Mouse (Mus musculus): ENCODE measurements at regions not wholly inside any gene's neighbourhood (a gene's known extent, or its start where the extent isn't known, plus 50 kb on each side); places are given as distances from the start of the nearest gene placed in this dataset.

DNA sequence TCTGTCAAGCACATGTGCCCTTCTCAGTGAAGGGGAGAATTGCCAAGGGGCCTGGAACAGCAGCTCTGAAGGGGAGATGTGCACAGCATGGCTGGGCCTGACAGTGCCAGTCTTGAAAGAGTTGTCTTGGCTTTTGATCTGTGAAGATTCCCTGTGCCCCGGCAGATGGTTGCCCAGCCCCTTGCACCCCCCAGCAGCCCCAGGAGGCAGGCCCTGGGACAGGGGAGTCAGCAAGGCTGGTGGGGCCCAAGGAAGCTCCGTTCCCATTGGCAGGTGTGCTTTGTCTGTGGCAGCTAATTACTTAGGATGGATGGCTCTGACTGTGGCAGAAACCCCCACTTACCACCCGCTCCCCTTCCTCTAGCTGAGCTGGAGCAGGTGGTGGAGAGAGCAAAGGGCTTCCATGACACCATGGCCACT is 58.6 kb downstream of the Tspan17 start:
- no peak for DNase-seq (ENCODE audit: low spot score)

DNA sequence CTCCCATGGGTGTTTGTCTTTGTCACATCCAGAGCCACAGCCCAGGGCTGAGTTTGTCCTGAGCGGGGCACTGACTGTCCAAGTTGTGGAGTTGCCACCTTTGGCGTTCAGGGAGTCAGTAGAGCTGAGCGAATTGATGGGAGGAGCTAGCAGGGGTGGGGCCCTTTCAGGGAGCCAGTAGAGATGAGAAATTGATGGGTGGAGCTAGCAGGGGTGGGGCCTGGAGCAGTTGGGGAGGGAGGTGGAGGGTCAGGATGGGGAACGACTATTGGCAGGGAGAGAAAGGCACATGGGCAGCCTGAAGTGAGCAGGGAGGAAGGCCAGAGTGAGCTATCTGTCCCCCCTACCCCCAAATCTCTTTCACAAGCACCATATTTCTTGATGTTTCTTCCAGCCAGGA is 62.0 kb downstream of the Tspan17 start:
- DNase-seq (ENCODE audit: low spot score), result no peak

DNA sequence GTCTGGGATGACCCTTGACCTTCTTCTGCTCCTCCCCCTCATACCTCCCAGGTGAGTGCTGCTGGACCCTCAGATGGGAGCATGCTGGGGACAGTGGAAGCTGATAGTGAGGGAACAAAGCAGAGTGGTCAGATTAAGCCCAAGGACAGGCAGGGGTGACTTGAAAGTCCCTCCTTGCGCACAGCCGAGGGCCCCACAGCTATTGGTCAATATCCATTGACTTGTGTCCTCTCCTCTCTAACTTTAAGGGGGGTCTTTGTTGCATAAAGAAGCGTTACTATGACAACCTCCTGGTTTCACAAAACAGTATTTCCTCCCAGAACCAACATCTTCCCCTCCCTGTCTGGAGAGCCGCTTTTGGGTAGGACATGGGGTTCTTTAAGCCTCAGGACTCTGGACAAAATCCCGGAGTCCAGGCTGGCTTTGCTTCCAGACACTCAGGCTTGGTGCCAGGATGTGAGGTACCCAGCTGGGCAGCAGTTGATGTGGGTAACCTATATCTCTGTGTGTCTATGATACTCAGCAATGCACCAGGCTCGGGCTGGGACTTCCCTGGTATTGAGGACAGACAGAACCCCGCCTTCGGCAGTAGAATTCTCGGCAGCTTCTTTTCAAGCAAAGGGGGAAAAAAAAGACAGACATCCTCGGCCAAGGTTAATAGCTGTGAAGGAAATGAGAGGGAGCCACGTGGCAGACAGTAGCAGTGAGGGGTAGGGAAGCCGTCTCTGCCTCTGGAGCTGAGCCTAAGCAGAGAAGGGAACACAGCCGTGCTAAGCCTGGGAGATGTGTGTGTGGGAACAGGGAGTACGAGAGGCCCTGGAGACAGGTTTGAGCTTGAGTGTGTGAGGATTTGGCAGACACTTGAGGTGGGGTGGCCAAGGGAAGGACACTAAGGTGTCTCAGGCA is 66.4 kb downstream of the Tspan17 start:
- DNase-seq (ENCODE audit: low spot score), result no peak

DNA sequence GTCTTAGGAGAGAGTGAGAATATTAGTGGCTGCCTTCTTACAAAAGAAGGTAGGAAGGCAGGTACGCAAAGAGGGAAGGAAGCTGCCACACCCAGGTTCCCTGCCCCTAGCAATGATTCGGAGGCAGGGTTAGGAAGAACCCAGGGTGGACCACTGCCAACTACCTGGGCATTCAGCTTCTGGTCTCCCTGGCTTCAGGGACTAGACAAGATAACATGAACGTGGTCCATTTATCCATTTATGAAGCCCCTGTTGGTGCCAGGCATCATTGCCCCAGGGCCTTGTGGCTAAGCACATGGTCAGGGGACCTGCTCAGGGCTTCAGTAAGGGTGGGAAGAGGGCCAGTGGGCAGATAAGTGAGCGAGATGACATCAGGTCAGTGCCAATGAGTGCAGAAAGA is 73.8 kb downstream of the Tspan17 start:
- DNase-seq (ENCODE audit: low spot score), result no peak

DNA sequence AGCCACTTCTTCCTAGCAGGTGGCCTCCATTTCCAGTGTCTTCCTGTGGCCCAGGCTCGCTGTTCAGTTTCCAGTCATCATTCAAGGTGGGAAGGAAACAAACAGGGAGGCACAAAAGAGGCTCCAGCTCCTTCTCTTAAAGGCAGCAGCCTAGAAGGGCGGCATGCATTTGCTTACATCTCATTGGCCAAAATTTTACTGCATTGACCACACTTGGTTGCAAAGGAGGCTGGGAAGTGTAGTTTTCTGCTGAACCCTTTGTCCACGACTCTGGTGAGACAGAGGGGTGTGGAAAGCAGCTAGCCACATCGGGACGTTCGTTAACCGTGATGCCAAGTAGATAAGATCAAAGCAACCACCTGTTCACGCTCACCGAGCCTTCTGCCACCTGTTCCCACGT is 74.9 kb downstream of the Tspan17 start:
- DNase-seq (ENCODE audit: low spot score), result peak; percentile 66

DNA sequence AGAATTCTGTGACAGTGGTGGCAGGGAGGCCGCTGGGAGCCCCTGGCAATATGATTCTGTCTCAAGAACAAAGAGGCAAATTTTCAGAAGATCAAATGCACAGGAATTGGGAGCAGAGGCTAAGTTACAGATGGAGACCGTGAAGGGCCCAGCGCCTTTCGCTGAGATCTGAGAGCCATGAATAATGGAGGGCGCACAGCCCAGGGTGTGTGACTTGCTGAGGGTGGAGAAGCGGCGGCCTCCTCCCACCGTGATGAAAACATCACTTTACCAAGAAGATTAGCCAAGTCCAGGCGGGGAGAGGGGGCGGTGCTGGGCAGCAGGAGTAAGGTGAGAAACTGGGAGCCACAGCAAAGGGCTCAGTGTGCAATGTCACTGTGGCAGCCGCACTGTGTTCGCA is 77.2 kb upstream of the Unc5a start:
- no peak for DNase-seq (ENCODE audit: low spot score)

DNA sequence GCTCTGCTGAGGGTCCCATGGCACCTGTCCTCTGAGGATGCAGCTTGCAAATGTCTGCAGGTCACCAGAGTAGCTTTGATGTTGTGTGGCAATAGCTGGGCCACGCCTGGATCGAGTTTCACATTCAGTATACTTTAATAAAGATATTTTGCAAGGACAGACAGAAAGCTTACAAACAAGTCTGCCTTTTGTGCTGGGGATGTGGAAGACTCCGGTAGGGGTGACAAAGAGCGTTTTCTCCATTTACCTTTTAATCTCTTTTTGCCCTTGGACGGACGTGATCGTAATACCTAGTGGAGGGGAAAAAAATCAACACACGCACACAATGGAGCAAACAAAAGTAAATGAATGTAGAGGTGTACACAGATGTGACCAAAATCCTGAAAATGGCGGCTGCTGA is 75.3 kb upstream of the Unc5a start:
- no peak for DNase-seq (ENCODE audit: low spot score)

DNA sequence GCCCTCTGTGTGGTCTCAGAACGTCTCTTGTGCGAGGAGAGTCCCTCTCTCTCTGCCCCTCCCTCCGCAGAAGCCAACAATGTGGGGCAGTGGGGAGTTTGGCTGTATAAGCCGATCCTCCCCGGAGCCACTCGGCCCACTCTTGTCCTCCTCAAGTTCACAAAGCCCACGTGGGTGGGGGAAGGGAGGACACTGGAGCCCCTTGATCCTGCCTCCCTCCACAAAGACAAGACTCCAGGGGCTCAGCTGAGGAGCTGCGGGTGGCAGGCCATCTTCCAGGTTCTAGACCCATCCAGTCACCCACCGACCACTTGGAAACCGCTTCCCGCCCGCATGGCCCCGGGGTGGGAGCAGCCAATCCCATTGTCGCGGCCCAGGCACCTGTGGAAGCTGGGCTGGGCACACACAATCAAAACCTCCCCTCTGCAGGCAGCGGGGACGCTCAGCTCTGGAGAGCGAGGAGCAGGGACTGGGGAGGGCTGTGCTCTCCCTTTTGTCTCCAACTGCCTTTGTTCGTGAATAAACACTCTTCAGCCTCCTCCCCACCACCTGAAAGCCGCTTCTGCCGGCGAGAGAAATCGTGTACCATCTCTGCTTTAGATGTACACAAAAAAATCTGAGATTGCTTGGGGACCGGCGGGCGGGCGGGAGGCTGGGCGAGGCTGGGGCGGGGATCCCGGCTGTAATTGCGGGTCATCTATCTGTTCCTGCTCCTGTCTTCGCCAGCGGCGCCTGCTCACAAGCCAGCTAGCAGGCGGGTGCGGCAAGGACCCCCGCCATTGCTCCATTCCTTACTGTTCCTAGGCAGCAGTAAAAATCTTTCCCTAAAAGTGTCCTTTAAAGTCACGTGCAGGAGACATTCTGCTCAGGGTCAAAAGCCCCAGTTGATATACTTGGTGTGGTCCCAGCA is 74.7 kb upstream of the Unc5a start:
- peak; percentile 44 for DNase-seq (ENCODE audit: low spot score)

DNA sequence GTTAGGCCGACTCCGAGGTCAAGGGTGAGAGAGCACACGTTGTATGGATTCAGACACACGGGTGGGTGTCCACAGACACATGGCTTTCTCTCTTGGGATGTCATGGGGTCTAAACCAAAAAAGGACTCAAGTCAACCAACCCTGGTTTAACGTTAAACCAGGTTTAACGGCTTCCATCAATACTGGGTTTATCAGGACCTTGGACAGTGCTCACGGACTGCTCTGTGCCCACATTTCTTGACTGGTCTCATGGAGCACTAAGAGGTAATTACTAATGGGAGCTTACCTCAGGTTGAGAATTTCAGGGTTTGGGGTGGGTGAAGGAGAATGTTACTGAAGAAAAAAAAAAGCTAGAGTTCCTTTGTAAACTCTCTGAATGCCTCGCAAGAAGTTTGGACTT is 72.7 kb upstream of the Unc5a start:
- peak; percentile 81 for DNase-seq (ENCODE audit: low spot score)

DNA sequence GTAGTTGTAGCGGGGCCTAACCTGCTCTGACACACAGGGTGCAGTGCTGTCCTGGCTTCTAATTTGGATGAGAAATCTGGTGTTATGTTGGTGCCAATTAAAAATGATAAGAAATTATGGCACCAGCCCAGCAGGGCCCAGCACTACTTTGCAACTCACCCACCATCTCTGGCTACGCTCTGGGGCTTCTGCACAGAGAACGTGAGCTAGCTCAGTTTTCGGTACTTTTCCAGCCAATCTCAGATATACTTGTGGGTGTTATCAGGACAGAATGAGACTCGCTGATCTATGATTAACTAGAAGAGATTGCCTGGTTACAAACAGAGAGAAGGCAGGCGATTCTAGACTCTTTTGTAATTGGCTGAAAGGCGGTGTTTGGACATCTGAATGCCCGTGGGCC is 71.6 kb upstream of the Unc5a start:
- DNase-seq (ENCODE audit: low spot score), result no peak

DNA sequence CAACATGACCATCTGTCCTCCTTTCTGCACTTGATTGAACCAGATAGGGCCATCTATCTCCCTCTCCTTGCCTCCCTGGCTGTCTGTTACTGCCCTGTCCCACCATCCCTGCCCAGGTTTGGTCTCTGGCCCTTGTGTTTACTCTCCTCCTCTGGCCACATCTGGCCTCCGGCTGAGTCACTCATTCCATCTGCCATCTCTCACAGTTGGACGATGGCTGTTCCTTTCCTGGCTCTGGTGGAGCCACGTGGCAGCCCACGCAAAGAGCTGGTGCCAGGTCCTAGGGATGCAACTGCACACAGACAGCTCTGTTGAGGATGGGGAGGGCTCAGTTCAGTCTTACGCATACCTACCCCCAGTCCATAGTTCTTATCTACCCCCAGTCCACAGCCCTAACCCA is 69.9 kb upstream of the Unc5a start:
- DNase-seq (ENCODE audit: low spot score), result no peak

DNA sequence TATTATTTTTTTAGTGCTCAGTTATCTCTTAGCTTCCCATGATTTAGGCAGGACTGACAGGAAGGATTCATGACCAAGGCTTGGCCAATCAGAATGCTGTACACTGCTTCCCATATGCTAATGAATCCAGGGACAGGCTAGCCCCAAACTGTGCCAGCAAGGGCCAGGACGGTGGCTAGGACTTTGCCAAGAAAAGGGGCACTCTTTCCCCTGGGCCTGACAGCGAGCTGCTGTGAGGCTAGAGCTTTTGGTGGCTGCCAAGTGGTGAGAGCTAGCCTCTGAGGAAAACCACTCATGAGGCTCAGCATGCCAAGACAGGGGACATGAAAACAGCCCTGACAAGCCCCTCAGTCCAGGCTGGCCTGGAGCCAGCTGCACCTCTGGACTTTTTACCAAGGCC is 69.0 kb upstream of the Unc5a start:
- no peak for DNase-seq (ENCODE audit: low spot score)

DNA sequence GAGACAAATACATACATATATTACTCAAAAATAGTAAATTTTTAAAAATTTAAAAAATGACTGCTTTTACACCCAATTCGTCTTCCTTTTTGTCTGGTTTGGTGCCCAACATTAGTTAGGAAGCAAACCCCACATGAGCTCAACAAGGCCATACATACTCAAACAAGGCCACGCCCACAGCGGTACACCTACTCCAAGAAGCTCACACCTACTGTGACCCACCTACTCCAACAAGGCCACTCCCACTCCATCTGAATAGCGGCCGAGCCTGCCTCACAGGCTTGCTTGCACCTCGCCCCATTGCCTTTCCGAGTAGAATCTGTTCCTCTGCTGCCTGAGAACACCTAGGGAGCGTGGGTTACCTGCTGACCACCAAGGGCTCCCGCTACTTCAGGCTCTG is 66.4 kb upstream of the Unc5a start:
- DNase-seq (ENCODE audit: low spot score), result no peak

DNA sequence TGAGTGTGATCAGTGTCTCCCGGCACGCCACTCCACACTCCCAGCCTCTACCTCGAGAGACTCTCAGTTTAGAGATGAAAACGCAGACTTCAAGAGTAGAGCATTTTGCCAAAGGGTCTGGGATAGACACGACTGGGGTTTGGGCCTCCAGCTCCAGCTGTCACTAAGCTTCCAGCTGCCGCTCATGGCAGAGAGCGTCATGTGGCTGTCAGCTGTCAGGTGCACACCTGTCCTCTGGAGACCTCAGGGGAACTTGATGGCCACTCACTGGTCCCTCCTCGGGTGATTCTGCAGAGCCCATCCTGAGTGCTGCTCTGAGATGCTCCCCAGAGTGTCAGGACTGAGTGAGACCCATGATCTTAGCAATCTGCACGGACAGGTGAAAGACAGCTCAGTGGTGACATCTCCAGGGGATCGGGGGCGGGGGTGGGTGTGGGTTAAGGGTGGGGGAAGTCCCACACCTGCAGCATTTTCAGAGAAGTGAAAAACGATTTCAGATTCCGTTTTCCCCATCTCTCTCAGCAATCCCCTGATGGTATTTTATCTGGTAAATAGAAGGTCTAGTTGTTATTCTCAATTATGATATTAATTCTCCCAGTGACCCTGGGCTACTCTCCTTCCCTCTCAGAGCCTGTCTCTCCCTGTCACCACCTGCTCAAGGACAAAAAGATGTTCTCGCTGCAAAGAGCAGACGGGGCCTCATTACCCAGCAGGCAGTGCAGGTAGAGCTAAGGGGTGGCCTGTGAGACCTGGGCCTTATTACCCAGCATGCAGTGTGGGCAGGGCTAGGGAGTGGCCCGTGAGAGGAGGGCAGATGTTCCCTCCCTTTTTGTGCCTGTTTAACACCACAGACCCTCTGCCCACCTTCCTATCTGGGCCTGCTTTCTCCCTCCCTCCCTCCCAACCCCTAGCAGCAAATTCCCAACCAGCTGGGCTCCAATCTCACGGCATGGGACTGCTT is 65.2 kb upstream of the Unc5a start:
- DNase-seq (ENCODE audit: low spot score), result no peak

DNA sequence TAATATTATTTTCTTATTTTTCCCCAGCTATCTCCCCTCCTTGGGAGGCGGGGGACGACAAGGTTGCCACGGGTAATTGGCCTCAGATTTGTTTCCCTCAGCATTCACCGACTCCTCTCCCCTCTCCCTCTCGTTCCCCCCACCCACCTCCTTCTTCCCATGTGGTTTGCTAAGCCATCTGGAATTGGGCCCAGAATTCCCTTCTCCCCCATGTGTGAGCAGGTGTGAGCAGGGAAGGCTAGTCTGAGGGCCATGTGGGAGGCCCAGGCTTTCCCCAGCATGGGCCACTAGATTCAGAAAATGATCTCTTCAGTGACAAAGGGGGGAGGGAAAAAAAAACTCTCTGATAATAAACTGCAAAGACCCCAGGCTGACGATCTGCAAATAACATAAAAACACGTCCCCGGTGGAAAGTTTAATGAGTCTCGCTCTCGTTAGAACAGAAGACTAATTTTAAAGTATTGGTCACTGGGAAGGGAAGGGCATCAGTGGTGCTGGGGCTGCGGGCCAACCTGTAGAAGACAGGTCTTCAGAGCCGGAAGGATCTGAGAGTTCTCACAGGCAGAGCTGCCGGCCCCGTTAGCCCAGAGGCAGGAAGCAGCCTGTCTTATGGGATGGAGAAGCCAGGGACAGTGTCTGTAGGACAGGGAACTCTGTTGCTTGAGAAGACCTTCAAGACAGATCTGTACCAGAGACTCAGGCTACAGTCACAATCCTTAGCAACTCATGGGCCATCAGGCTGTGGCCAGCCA is 64.3 kb upstream of the Unc5a start:
- no peak for DNase-seq (ENCODE audit: low spot score)

DNA sequence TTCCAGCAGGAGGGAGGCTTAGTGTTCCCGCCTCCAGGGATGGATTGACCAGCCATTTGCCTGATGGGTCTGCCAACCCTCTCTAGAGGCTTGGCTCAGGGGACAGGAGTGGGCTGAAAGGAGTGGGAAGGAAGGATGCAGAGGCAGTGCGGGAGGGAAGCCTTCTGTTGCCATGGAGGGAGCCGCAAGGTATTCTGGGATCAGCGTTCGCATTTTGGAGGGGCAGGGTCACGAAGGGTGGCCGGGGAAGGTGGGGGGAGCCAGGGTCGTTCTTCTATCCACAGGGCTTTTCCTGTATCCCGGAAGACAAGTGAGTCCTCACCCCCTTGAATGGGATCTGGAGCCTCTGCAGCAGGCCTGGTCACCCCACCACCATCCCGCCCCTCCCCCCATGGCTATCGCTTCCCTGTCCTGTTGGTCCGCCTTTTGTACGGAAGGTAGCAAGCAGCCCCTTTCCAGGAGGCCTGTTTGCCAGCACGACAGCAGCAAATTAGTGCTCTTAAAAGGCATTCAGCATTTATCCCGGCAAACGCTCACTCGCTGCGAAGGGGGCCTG is 61.8 kb upstream of the Unc5a start:
- DNase-seq (ENCODE audit: low spot score), result peak; percentile 57

DNA sequence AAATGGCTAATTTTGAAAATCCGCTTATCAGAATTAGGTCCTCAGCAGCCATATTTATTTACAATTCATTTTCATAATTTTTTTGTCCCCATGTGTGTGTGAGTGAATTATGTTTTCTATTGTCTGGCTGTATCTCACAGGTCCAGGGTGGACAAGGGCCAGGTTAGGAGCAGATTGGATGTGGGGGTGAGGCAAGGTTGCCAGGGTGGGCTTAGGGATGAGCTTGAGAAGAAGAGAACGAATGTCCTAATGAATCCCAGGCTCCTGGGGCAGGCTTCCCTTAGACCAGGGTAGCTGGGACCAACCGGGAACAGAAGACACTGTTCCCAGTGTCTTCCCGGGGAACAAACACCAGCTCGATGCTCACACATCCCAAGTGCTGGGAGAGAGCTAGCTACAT is 61.2 kb upstream of the Unc5a start:
- no peak for DNase-seq (ENCODE audit: low spot score)

DNA sequence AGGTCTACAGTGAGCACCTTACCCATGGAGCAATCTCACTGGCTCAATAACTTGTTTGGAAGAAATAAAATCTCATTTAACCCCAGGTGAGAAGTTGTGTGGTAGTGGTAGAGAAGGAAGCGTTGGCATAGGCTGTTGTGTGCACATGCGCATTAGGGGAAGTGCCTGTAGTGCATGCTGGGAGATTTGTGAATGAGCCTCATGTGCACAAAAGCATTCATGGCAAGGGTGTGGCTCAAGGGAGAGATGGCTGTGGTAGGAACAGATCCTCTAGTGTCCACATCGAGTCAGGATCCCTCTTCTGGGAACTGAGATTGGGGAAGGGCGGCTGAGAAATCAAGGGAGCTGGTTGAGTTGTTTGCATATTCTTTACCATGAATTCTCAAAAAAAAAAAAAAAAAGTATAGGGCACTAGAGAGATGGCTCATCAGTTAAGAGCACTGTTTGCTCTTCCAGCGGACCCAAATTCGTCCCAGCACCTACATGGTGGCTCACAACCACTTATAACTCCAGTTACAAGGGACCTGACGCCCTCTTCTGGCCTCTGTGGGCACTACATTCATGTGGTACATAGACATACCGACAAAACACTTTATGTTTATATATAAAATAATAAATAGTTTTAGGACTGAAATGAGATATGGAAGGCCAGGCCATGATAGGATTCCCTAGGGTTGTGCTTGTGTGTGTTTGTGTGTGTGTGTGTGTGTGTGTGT is 59.4 kb upstream of the Unc5a start:
- no peak for DNase-seq (ENCODE audit: low spot score)

DNA sequence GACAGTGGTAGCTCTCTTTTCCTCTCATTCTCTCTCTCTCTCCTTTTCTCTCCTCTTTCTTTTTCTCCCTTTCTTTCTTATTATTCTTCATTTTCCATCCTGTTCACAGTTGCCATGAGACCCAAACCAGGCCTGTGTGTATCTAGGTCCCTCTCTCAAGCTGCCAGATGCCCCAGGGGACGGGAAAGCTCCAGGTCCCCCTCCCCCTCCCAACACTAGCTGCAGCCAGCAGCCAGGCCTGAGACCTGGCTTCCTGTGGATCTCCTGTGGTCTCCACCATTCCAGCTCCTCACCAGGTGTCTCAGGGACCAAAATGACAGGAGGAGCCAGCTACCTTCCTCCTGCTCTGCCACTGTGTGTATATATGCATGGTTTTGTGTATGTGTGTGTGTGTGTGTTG is 56.6 kb upstream of the Unc5a start:
- DNase-seq (ENCODE audit: low spot score), result no peak

DNA sequence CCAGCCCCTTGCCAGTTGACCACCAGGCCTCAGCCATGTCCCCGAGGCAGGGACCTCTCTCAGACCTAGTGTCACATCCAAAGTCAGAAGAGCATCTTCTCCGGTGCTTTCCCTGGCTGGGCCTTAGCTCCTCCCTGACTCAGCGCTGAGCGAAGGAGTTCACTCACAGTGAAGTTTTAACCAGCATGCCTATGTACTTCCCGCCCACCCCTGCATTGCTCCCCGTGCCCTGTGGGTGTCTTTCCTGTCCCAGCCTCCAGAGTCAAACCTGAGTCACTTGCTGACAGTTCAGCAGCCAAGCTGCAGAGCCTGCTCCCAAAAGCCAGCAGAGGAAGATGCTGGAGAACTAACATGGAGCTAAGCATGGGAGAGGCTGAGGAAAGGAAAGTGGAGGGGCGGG is 55.6 kb upstream of the Unc5a start:
- DNase-seq (ENCODE audit: low spot score), result no peak
